Mouse (Mus musculus) hindbrain, embryonic 15.5 days (tissue): ENCODE results near the gene Pafah1b2. TPM values are rescaled to one million over a fixed set of nuclear protein-coding genes. Genes with fewer than 3 reads are reported as not detected.

ENCODE experiments used
- ATAC-seq: fragments of 200-750 bp; cut with Nextera tagmentation; 2 replicates; pipeline ENCODE4 v1.8.0; 2017; ENCODE audit warnings: low read depth, moderate number of reproducible peaks, moderate TSS enrichment; ENCODE audit not compliant: low FRiP score
- H3K27ac ChIP-seq: fragments of 300-500 bp; sonication (generic); replicated peaks from 2 replicates; pipeline ENCODE4 v1.5.1; 2015; ENCODE audit warnings: mild to moderate bottlenecking, inconsistent platforms
- H3K27me3 ChIP-seq: fragments of 300-500 bp; sonication (generic); 2 replicates; pipeline ENCODE4 v1.6.1; 2015; ENCODE audit warnings: control low read depth, inconsistent platforms
- H3K36me3 ChIP-seq: fragments of 300-500 bp; sonication (generic); 2 replicates; pipeline ENCODE4 v1.6.1; 2015; ENCODE audit warnings: control low read depth, inconsistent platforms
- H3K4me1 ChIP-seq: fragments of 300-500 bp; sonication (generic); replicated peaks from 2 replicates; pipeline ENCODE4 v1.6.1; 2015; ENCODE audit warnings: control low read depth, inconsistent platforms
- H3K4me2 ChIP-seq: fragments of 300-500 bp; sonication (generic); 2 replicates; pipeline ENCODE4 v1.6.1; 2015; ENCODE audit warnings: moderate library complexity, mild to moderate bottlenecking, inconsistent platforms
- H3K4me3 ChIP-seq: fragments of 300-500 bp; sonication (generic); 2 replicates; pipeline ENCODE4 v1.5.1; 2015; ENCODE audit warnings: mild to moderate bottlenecking, inconsistent platforms
- H3K9ac ChIP-seq: fragments of 300-500 bp; sonication (generic); 2 replicates; pipeline ENCODE4 v1.6.1; 2015; ENCODE audit warnings: inconsistent platforms
- H3K9me3 ChIP-seq: fragments of 300-500 bp; sonication (generic); 2 replicates; pipeline ENCODE4 v1.6.1; 2016; ENCODE audit warnings: control low read depth, inconsistent platforms
- WGBS: fragments of 180-500 bp; shearing (Covaris S2); methylation state at CpG from one replicate; pipeline ENCODE4 v1.1.7; 2015; 5-methylcytosine and 5-hydroxymethylcytosine counted together
- polyA plus RNA-seq: library from polyadenylated mRNA; unstranded; fragments of >200 nt; fragmentation: Nextera tagmentation; extraction: Ambion mirVana; gene quantifications from 2 replicates; pipeline ENCODE4 v1.2.1, GENCODE M21; 2015

Gene Pafah1b2
- polyA plus RNA-seq, 1 experiment from 2014 or later, result 258 TPM

GRCm38 (mm10) chr9:46038786-46039185 lies 26.3 kb upstream of the Pafah1b2 start:
- H3K4me2 ChIP-seq, result no peak overlapping the region
- H3K9ac ChIP-seq, result no peak overlapping the region
- H3K4me1 ChIP-seq, result peaks cover 8% of the 10 kb centered on the region; the same call in 1 of the 2 replicates
- no peak for ATAC-seq
- 95% methylated on average over 13 of the region's 13 CpGs for WGBS
- H3K27me3 ChIP-seq, result no peaks in the 10 kb centered on the region
- no peaks in the 10 kb centered on the region for H3K9me3 ChIP-seq
- no peak overlapping the region for H3K27ac ChIP-seq
- H3K4me3 ChIP-seq, result no peak overlapping the region
- no peaks in the 10 kb centered on the region for H3K36me3 ChIP-seq

- Histone ChIP-seq H3K9me3 (no peaks in the 10 kb centered on the region), H3K27ac (no peak overlapping the region), H3K4me1 (peaks cover 16% of the 10 kb centered on the region), H3K4me2 (no peak overlapping the region), H3K9ac (no peak overlapping the region), H3K4me3 (no peak overlapping the region), H3K27me3 (no peaks in the 10 kb centered on the region), H3K36me3 (no peaks in the 10 kb centered on the region)
- 95% methylated on average over 8 of the region's 8 CpGs for WGBS
- no peak for ATAC-seq
Measured at GRCm38 (mm10) chr9:46036881-46037280, 24.4 kb upstream of the Pafah1b2 start.

- no peak overlapping the region for H3K4me2 ChIP-seq
- H3K27ac ChIP-seq, result no peak overlapping the region
- no peaks in the 10 kb centered on the region for H3K36me3 ChIP-seq
- H3K4me1 ChIP-seq, result peaks cover 19% of the 10 kb centered on the region
- 76% methylated on average over 9 of the region's 9 CpGs for WGBS
- ATAC-seq, result no peak
- H3K9me3 ChIP-seq, result no peaks in the 10 kb centered on the region
- no peaks in the 10 kb centered on the region for H3K27me3 ChIP-seq
- H3K4me3 ChIP-seq, result no peak overlapping the region
- H3K9ac ChIP-seq, result no peak overlapping the region
Measured at GRCm38 (mm10) chr9:46035290-46035871, 22.9 kb upstream of the Pafah1b2 start.

DNA sequence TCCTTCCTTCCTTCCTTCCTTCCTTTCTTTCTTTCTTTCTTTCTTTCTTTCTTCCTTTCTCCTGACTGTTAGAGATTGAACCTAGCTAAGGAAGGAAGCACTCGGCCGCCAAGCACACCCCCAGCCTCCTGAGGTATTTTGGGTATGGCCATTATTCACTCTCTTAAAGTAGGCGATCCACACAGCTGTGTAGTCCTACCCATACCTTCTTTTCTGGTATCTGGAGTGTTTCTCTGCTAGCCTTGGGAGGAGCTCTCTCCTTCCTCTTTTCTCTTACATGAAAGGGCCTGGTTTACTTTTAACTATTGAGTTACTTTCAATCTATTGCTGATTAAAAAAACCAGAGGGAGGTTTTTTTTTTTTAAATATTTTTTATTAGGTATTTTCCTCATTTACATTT lies 21.4 kb upstream of the Pafah1b2 start:
- H3K9me3 ChIP-seq, result no peaks in the 10 kb centered on the region
- H3K4me1 ChIP-seq, result peaks cover 19% of the 10 kb centered on the region
- H3K9ac ChIP-seq, result no peak overlapping the region
- no peak for ATAC-seq
- H3K4me2 ChIP-seq, result no peak overlapping the region
- 93% methylated on average over 3 of the region's 3 CpGs for WGBS
- H3K27me3 ChIP-seq, result no peaks in the 10 kb centered on the region
- H3K4me3 ChIP-seq, result no peak overlapping the region
- no peaks in the 10 kb centered on the region for H3K36me3 ChIP-seq
- no peak overlapping the region for H3K27ac ChIP-seq

DNA sequence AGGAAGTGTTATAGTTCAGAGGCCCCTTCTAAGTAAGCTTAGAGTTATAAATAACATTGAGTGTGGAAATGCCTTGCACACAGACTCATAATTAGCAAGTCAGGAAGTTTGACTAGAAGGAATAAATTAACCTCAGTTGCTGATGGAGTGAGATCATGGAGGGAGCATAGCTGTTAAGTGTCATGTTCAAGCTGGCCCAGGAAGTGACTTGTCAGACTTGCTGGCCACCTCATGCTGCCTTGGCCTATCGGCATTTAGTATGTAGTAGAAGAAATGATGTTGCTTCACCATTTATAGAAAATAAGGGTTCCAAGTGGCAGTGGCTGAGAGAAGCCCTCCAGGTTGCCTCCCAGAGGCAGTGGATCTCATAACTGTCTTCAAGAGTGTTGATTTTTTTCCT lies 20.6 kb upstream of the Pafah1b2 start:
- no peak overlapping the region for H3K27ac ChIP-seq

DNA sequence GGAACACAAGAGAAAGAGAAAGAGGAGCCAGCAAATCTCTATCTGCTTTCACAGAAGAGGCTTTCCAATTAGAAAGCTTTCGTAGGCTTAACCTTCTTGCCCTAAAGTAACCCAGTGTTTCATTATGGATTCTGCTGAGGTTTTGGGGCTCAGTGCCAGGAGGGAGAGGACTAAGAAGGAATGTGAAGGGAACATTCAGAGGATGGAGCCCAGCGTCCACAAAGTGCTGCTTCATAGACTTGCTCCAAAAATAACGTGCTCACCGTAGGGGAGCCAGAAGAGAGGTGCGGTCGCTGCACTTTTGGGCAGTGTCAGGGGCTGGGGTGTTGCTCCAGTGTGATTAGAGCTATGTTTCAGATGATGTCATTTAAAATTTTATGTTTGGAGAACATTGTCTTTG lies 19.7 kb upstream of the Pafah1b2 start:
- H3K27ac ChIP-seq, result no peak overlapping the region

More for the DNA sequence above, 20.6 kb upstream of the Pafah1b2 start:
- Histone ChIP-seq H3K4me2 (no peak overlapping the region), H3K9me3 (no peaks in the 10 kb centered on the region), H3K27me3 (no peaks in the 10 kb centered on the region), H3K9ac (no peak overlapping the region), H3K4me1 (peaks cover 22% of the 10 kb centered on the region), H3K4me3 (no peak overlapping the region), H3K36me3 (no peaks in the 10 kb centered on the region)
- 89% methylated on average over 1 of the region's 1 CpGs for WGBS
- ATAC-seq, result no peak

DNA sequence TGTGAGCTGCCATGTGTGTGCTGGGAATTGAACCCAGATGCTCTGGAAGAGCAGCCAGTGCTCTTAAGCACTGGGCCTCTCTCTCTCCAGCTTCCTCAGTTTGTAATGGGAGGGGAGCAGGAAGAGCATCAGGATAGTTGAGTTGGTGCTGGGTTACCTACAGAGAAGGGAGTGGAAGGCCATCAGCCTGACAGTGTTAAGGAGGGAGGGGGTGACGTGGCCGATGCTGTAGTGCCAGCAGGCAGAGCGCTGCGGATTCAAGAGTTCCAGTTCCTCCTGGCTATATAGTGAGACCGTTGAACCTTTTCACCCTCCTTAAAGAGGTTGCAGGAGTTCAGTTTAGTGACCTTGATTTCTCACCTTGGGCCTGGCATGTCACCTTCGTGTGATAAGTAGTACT lies 18.5 kb upstream of the Pafah1b2 start:
- H3K4me1 ChIP-seq, result peaks cover 24% of the 10 kb centered on the region
- H3K4me3 ChIP-seq, result no peak overlapping the region
- no peak overlapping the region for H3K9ac ChIP-seq
- H3K27ac ChIP-seq, result no peak overlapping the region
- no peak for ATAC-seq
- WGBS, result 90% methylated on average over 6 of the region's 6 CpGs
- no peaks in the 10 kb centered on the region for H3K36me3 ChIP-seq
- no peak overlapping the region for H3K4me2 ChIP-seq
- no peaks in the 10 kb centered on the region for H3K9me3 ChIP-seq
- no peaks in the 10 kb centered on the region for H3K27me3 ChIP-seq

More for the DNA sequence above, 19.7 kb upstream of the Pafah1b2 start:
- H3K27me3 ChIP-seq, result no peaks in the 10 kb centered on the region
- no peak overlapping the region for H3K9ac ChIP-seq
- H3K4me1 ChIP-seq, result peaks cover 24% of the 10 kb centered on the region
- no peaks in the 10 kb centered on the region for H3K9me3 ChIP-seq
- ATAC-seq, result no peak
- no peaks in the 10 kb centered on the region for H3K36me3 ChIP-seq
- no peak overlapping the region for H3K4me2 ChIP-seq
- WGBS, result 61% methylated on average over 6 of the region's 6 CpGs
- no peak overlapping the region for H3K4me3 ChIP-seq

- no peaks in the 10 kb centered on the region for H3K9me3 ChIP-seq
Measured at GRCm38 (mm10) chr9:46030184-46030583, 17.7 kb upstream of the Pafah1b2 start.

GRCm38 (mm10) chr9:46029534-46029933 lies 17.0 kb upstream of the Pafah1b2 start:
- H3K4me2 ChIP-seq, result no peak overlapping the region
- H3K27ac ChIP-seq, result no peak overlapping the region
- H3K36me3 ChIP-seq, result no peaks in the 10 kb centered on the region
- H3K27me3 ChIP-seq, result no peaks in the 10 kb centered on the region
- H3K9ac ChIP-seq, result no peak overlapping the region
- H3K4me1 ChIP-seq, result peaks cover 16% of the 10 kb centered on the region
- WGBS, result 86% methylated on average over 6 of the region's 6 CpGs
- no peak overlapping the region for H3K4me3 ChIP-seq
- ATAC-seq, result no peak
- no peaks in the 10 kb centered on the region for H3K9me3 ChIP-seq

More at GRCm38 (mm10) chr9:46030184-46030583, 17.7 kb upstream of the Pafah1b2 start:
- Histone ChIP-seq H3K4me3 (no peak overlapping the region), H3K36me3 (no peaks in the 10 kb centered on the region), H3K9ac (no peak overlapping the region), H3K4me2 (no peak overlapping the region), H3K27me3 (no peaks in the 10 kb centered on the region), H3K4me1 (peaks cover 19% of the 10 kb centered on the region), H3K27ac (no peak overlapping the region)
- no peak for ATAC-seq
- 85% methylated on average over 5 of the region's 5 CpGs for WGBS

DNA sequence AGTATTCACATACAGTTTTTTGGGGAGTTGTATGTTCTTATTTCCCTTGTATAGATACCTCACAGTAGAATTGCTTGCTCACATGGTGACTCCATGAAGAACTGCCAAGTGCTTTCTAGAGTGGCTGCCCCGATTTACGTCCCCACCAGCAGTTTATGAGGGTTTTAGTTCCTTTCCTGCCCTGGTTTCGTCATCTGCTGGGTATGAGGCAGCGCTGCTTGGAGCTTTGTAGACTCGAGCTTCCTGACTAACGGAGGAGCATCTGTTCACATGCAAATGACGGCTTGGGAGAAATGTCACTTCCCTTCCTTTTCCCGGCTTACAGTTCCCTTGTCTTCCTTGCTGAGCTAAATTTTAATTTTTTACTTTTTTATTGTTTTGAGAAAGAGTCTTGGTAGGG lies 15.5 kb upstream of the Pafah1b2 start:
- no peak overlapping the region for H3K9ac ChIP-seq
- H3K4me2 ChIP-seq, result no peak overlapping the region
- no peak for ATAC-seq
- H3K27ac ChIP-seq, result no peak overlapping the region
- H3K4me1 ChIP-seq, result peaks cover 19% of the 10 kb centered on the region
- H3K36me3 ChIP-seq, result no peaks in the 10 kb centered on the region
- 28% methylated on average over 8 of the region's 8 CpGs for WGBS
- H3K27me3 ChIP-seq, result no peaks in the 10 kb centered on the region
- no peaks in the 10 kb centered on the region for H3K9me3 ChIP-seq
- H3K4me3 ChIP-seq, result no peak overlapping the region

DNA sequence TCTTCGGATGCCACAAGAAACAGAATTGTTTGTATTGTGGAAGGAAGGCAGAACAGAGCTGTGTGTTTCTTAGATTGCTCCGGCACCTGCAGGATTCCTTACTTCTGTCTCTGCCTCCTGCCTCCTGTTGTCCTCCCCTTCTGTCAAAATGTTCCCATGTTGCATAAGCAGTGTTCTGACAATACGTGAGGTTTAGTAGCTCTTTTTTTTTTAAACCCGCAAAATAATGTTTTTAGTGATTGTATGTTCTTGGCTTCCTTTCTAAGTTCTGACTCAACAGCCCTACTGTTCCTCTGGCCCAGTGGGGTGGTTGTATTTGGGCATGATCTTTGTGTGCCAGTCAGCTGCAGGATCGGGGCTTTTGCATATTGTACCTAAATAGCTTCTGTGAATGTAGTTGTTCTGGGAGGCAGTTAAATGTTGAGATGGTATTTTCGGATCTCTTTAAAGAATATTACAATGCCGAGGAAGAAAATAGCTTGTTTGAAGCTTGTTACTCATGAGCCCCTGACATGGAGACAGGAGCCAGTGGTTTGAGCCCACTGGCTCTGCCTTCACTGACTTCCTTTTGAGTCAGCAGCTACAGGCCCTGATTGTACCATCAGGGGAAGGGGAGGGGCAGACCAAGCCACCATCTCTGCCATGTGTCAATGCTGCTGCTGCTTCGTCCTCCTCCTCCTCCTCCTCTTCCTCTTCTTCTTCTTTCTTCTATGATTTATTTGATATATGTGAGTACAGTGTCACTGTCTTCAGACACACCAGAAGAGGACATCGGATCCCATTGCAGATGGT lies 13.8 kb upstream of the Pafah1b2 start:
- Histone ChIP-seq H3K4me2 (no peak overlapping the region), H3K36me3 (no peaks in the 10 kb centered on the region), H3K4me3 (no peak overlapping the region), H3K27me3 (no peaks in the 10 kb centered on the region), H3K4me1 (peaks cover 8% of the 10 kb centered on the region; the same call in 1 of the 2 replicates), H3K27ac (no peak overlapping the region), H3K9ac (no peak overlapping the region), H3K9me3 (no peaks in the 10 kb centered on the region)
- no peak for ATAC-seq
- 83% methylated on average over 9 of the region's 9 CpGs for WGBS

DNA sequence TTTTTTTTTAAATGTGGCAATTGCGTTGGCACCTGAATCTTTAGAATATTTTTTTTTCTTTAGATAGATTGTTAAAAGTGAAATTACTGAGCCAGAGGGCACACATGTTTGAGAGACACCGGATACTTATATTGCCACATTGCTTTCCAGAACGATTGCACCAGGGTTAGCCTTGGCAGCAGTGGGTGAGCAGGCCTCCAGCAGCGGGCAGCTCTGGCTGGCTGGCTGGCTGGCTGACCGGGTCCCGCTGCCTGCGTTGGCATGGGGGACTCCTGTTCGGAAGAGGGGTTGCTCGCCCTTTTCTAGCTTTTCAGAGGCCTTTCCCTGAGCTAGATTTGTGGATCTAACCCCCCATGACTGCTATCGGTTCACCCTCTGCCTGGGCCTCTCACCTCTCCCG lies 11.1 kb upstream of the Pafah1b2 start:
- Histone ChIP-seq H3K27me3 (no peaks in the 10 kb centered on the region), H3K4me1 (peaks cover 8% of the 10 kb centered on the region; the same call in 1 of the 2 replicates), H3K4me3 (no peak overlapping the region), H3K9ac (no peak overlapping the region), H3K27ac (no peak overlapping the region), H3K36me3 (no peaks in the 10 kb centered on the region), H3K4me2 (no peak overlapping the region), H3K9me3 (no peaks in the 10 kb centered on the region)
- whole genome bisulfite sequencing, result 90% methylated on average over 11 of the region's 11 CpGs
- ATAC-seq, result no peak
